Mouse (Mus musculus): ENCODE measurements at regions not wholly inside any gene's neighbourhood (a gene's known extent, or its start where the extent isn't known, plus 50 kb on each side); places are given as distances from the start of the nearest gene placed in this dataset.
"Not testable (repeated sequence)": the region's sequence is repeated elsewhere in the genome, so short reads cannot be mapped to it uniquely, and the experiment has no call there.

GRCm38 (mm10) chr8:42442786-42443185 lies 698.5 kb downstream of the Triml1 start:
- no peak for DNase-seq

- no peak for DNase-seq
Measured at GRCm38 (mm10) chr8:42402632-42403031, 738.7 kb downstream of the Triml1 start.

GRCm38 (mm10) chr8:42396886-42397285 lies 744.4 kb downstream of the Triml1 start:
- no peak for DNase-seq

- no peak for DNase-seq
Measured at GRCm38 (mm10) chr8:42388816-42389215, 752.5 kb downstream of the Triml1 start.

GRCm38 (mm10) chr8:42348073-42348603 lies 793.1 kb downstream of the Triml1 start:
- DNase-seq: no peak

- DNase-seq: no peak
Measured at GRCm38 (mm10) chr8:42334708-42335107, 806.6 kb downstream of the Triml1 start.

- no peak for DNase-seq
Measured at GRCm38 (mm10) chr8:42324663-42325062, 816.6 kb downstream of the Triml1 start.

- no peak for DNase-seq
Measured at GRCm38 (mm10) chr8:42322862-42323261, 818.4 kb downstream of the Triml1 start.

- DNase-seq: no peak
Measured at GRCm38 (mm10) chr8:42311060-42311459, 830.2 kb downstream of the Triml1 start.

- no peak for DNase-seq
Measured at GRCm38 (mm10) chr8:42291392-42291791, 849.9 kb downstream of the Triml1 start.

GRCm38 (mm10) chr8:42282011-42282410 lies 859.3 kb downstream of the Triml1 start:
- DNase-seq: no peak

- no peak for DNase-seq
Measured at GRCm38 (mm10) chr8:42253358-42253757, 836.5 kb upstream of the Frg1 start.

- not testable (repeated sequence) for DNase-seq
Measured at GRCm38 (mm10) chr8:42242321-42242720, 825.4 kb upstream of the Frg1 start.

GRCm38 (mm10) chr8:42219857-42220600 lies 803.2 kb upstream of the Frg1 start:
- no peak for DNase-seq

GRCm38 (mm10) chr8:42210943-42211342 lies 794.1 kb upstream of the Frg1 start:
- no peak for DNase-seq

- no peak for DNase-seq
Measured at GRCm38 (mm10) chr8:42209989-42210388, 793.1 kb upstream of the Frg1 start.

GRCm38 (mm10) chr8:42197257-42197656 lies 780.4 kb upstream of the Frg1 start:
- no peak for DNase-seq

GRCm38 (mm10) chr8:42193902-42194550 lies 777.2 kb upstream of the Frg1 start:
- DNase-seq: no peak

GRCm38 (mm10) chr8:42187083-42187482 lies 770.2 kb upstream of the Frg1 start:
- no peak for DNase-seq

- DNase-seq: no peak
Measured at GRCm38 (mm10) chr8:42183288-42183878, 766.5 kb upstream of the Frg1 start.

GRCm38 (mm10) chr8:42162441-42162840 lies 745.6 kb upstream of the Frg1 start:
- DNase-seq: no peak

- DNase-seq: no peak
Measured at GRCm38 (mm10) chr8:42157006-42157405, 740.1 kb upstream of the Frg1 start.

GRCm38 (mm10) chr8:42156588-42156987 lies 739.7 kb upstream of the Frg1 start:
- no peak for DNase-seq

- DNase-seq: no peak
Measured at GRCm38 (mm10) chr8:42144685-42145084, 727.8 kb upstream of the Frg1 start.

All from kidney, adult 18-20 months (tissue).